Mouse (Mus musculus): ENCODE data around the gene Spint1. TPM values are rescaled to one million over a fixed set of nuclear protein-coding genes. Genes with fewer than 3 reads are reported as not detected.

The Spint1 gene
- polyA plus RNA-seq (2017; shearing (Covaris generic)) = under 1 TPM in 1 of 2 experiments, not detected in 1; 0.81 TPM

GRCm38 (mm10) chr2:119237210-119237870, at the start of gene Spint1:
TSS of gene Spint1 (plus strand) at chr2:119237362.

GRCm38 (mm10) chr2:119208344-119209175, 28.6 kb upstream of the Spint1 start, which contains the start of the genes Zfyve19 and Dnajc17:
TSS of gene Zfyve19 (plus strand) at chr2:119208617.
TSS of gene Dnajc17 (minus strand) at chr2:119208795.

GRCm38 (mm10) chr2:119229775-119230704, 7.1 kb upstream of the Spint1 start, which contains the start of gene Ppp1r14d:
TSS of gene Ppp1r14d (minus strand) at chr2:119229906.

GRCm38 (mm10) chr2:119270643-119271331, 33.6 kb downstream of the Spint1 start, which contains the start of gene Rhov:
TSS of gene Rhov (minus strand) at chr2:119271272.

GRCm38 (mm10) chr2:119288270-119288882, 51.2 kb downstream of the Spint1 start, which contains the start of gene Vps18:
TSS of gene Vps18 (plus strand) at chr2:119288740.

Other genes with a start within 250 kb of the Spint1 start
- 10 to 100 TPM; 20.8 to 30.6 TPM for gene Ccdc32, start 208.0 kb upstream of the Spint1 start, polyA plus RNA-seq (2017; shearing (Covaris generic))
- 1 to 10 TPM; 1.2 to 3.8 TPM for gene Rpusd2, start 202.6 kb upstream of the Spint1 start, polyA plus RNA-seq (2017; shearing (Covaris generic))
- under 1 TPM; 0.52 to 0.94 TPM for gene Knl1, start 190.2 kb upstream of the Spint1 start, polyA plus RNA-seq (2017; shearing (Covaris generic))
- 1 to 10 TPM; 3.6 to 3.8 TPM for gene Rad51, start 124.6 kb upstream of the Spint1 start, polyA plus RNA-seq (2017; shearing (Covaris generic))
- 10 to 100 TPM; 22.2 to 26.8 TPM for gene Rmdn3, start 80.3 kb upstream of the Spint1 start, polyA plus RNA-seq (2017; shearing (Covaris generic))
- under 1 TPM; 0.34 to 0.60 TPM for gene Gchfr, start 69.6 kb upstream of the Spint1 start, polyA plus RNA-seq (2017; shearing (Covaris generic))
- under 1 TPM; 0.70 to 0.83 TPM for gene Gm14137, start 62.9 kb upstream of the Spint1 start, polyA plus RNA-seq (2017; shearing (Covaris generic))
- gene Zfyve19, start 28.7 kb upstream of the Spint1 start, polyA plus RNA-seq (2017; shearing (Covaris generic)) = 10 to 100 TPM; 40.0 to 50.1 TPM
- gene Dnajc17, start 28.6 kb upstream of the Spint1 start, polyA plus RNA-seq (2017; shearing (Covaris generic)) = 10 to 100 TPM; 22.5 to 35.9 TPM
- gene Ppp1r14d, start 7.5 kb upstream of the Spint1 start, polyA plus RNA-seq (2017; shearing (Covaris generic)) = not detected
- gene Rhov, start 33.9 kb downstream of the Spint1 start, polyA plus RNA-seq (2017; shearing (Covaris generic)) = under 1 TPM in 1 of 2 experiments, not detected in 1; 0.78 TPM
- 10 to 100 TPM; 11.3 to 12.6 TPM for gene Vps18, start 51.4 kb downstream of the Spint1 start, polyA plus RNA-seq (2017; shearing (Covaris generic))
- not detected for gene Dll4, start 88.4 kb downstream of the Spint1 start, polyA plus RNA-seq (2017; shearing (Covaris generic))
- gene Chac1, start 113.9 kb downstream of the Spint1 start, polyA plus RNA-seq (2017; shearing (Covaris generic)) = 1 to 10 TPM in 1 of 2 experiments, under 1 TPM in 1; 0.29 to 1.9 TPM
- gene Ino80, start 240.3 kb downstream of the Spint1 start, polyA plus RNA-seq (2017; shearing (Covaris generic)) = 1 to 10 TPM; 4.4 to 6.2 TPM

All from inflammation-experienced regulatory T-cells (primary cell).